Mouse (Mus musculus) spleen, adult 2 months (tissue): ENCODE data around the gene U2surp.

Source experiments
- CTCF ChIP-seq: fragments of 200-500 bp; IDR thresholded peaks from 2 replicates; pipeline ENCODE4 v1.5.1; 2011; ENCODE audit warnings: mild to moderate bottlenecking, inconsistent platforms; ENCODE audit not compliant: insufficient read depth, insufficient read length, insufficient replicate concordance; ENCODE audit errors: extremely low read depth
- POLR2A ChIP-seq: fragments of 200-500 bp; IDR thresholded peaks from 2 replicates; pipeline ENCODE4 v1.6.1; 2011; ENCODE audit warnings: low read depth, low read length, inconsistent platforms

GRCm38 (mm10) chr9:95505666-95506065, 6.1 kb downstream of the U2surp start:
- no peak for TF ChIP-seq CTCF
- TF ChIP-seq POLR2A, result no peak
